18 mouse cellular contexts compared by ENCODE assay signal in genomic region chr1:69488625-69489024, GRCm38 (mm10).
DNase-seq lines count a peak whose midpoint lies in the region; ATAC-seq and TF ChIP-seq lines count a peak whose summit lies in the region.
"Had no signal": no experiment of that assay in that cellular context is flagged by ENCODE, and none has a peak within 500 bp of the region (broad histone marks: within the 10 kb centered on the region; RNA-seq: fewer than 3 reads in every experiment).

No protein-coding gene starts in this region.

- no peaks in the 10 kb centered on the region for H3K27me3 ChIP-seq in intestine, postnatal 0 days (replicated peaks; ENCODE audit: control insufficient read depth, insufficient read depth, low read length)
- H3K27me3 ChIP-seq in intestine, embryonic 16.5 days (replicated peaks; ENCODE audit: control insufficient read depth, insufficient read depth, low read length): no peaks in the 10 kb centered on the region
- H3K27me3 ChIP-seq in liver, postnatal 0 days (ENCODE audit: insufficient read depth, low read length): no peaks in the 10 kb centered on the region
- H3K27me3 ChIP-seq in liver, embryonic 11.5 days (replicated peaks; ENCODE audit: control insufficient read depth, insufficient read depth, low read length): no peaks in the 10 kb centered on the region
- H3K27me3 ChIP-seq in MEL (ENCODE audit: control insufficient read depth in 1 of 2, insufficient read depth in 2 of 2, low read length in 2 of 2): no peaks in the 10 kb centered on the region
- no peaks in the 10 kb centered on the region for H3K27me3 ChIP-seq in limb, embryonic 11.5 days (ENCODE audit: control insufficient read depth, insufficient read depth, low read length)
- no peaks in the 10 kb centered on the region for H3K27me3 ChIP-seq in forebrain, embryonic 14.5 days (replicated peaks; ENCODE audit: control insufficient read depth, insufficient read depth, low read length)
- H3K27me3 ChIP-seq: embryonic facial prominence, embryonic 15.5 days; limb, embryonic 12.5 days; liver, embryonic 15.5 days had no signal

- no peak for TF ChIP-seq POLR2A in MEL (IDR thresholded peaks at IDR 0.05; ENCODE audit: control insufficient read depth in 1 of 2, insufficient read depth in 1 of 2, low read depth in 1 of 2, low read length in 2 of 2, poor library complexity in 1 of 2)

- H3K36me3 ChIP-seq in intestine, postnatal 0 days (ENCODE audit: control insufficient read depth, insufficient read depth): no peaks in the 10 kb centered on the region
- H3K36me3 ChIP-seq in intestine, embryonic 16.5 days (ENCODE audit: control insufficient read depth, insufficient read depth, low read length): no peaks in the 10 kb centered on the region
- H3K36me3 ChIP-seq in liver, postnatal 0 days (replicated peaks; ENCODE audit: insufficient read depth, low read length): no peaks in the 10 kb centered on the region
- no peaks in the 10 kb centered on the region for H3K36me3 ChIP-seq in liver, embryonic 11.5 days (ENCODE audit: control insufficient read depth, insufficient read depth, low read length)
- no peaks in the 10 kb centered on the region; a peak in 1 of 4 replicates for H3K36me3 ChIP-seq in MEL (ENCODE audit: control insufficient read depth in 1 of 2, insufficient read depth in 2 of 2, low read length in 2 of 2)
- no peaks in the 10 kb centered on the region for H3K36me3 ChIP-seq in limb, embryonic 11.5 days (ENCODE audit: control insufficient read depth, insufficient read depth, low read length)
- no peaks in the 10 kb centered on the region for H3K36me3 ChIP-seq in forebrain, embryonic 14.5 days (ENCODE audit: control insufficient read depth, insufficient read depth, low read length)
- H3K36me3 ChIP-seq: embryonic facial prominence, embryonic 15.5 days; limb, embryonic 12.5 days; liver, embryonic 15.5 days had no signal

- no peak for TF ChIP-seq EP300 in liver, postnatal 0 days (IDR thresholded peaks at IDR 0.05; ENCODE audit: low read depth)
- TF ChIP-seq EP300 in MEL (IDR thresholded peaks at IDR 0.05; ENCODE audit: low read depth in 1 of 2, low read length in 2 of 2): no peak

- H3K4me3 ChIP-seq in intestine, postnatal 0 days (ENCODE audit: low read depth, low read length): no peak overlapping the region
- no peak overlapping the region for H3K4me3 ChIP-seq in intestine, embryonic 16.5 days (ENCODE audit: low read length)
- no peak overlapping the region for H3K4me3 ChIP-seq in liver, postnatal 0 days (ENCODE audit: low read depth, low read length)
- no peak overlapping the region for H3K4me3 ChIP-seq in liver, embryonic 11.5 days (ENCODE audit: low read depth, low read length)
- no peak overlapping the region for H3K4me3 ChIP-seq in MEL (ENCODE audit: control insufficient read depth in 1 of 2, insufficient read depth in 1 of 2, low read depth in 2 of 2, low read length in 2 of 2)
- H3K4me3 ChIP-seq in limb, embryonic 11.5 days (ENCODE audit: low read depth, low read length): no peak overlapping the region
- no peak overlapping the region for H3K4me3 ChIP-seq in forebrain, embryonic 14.5 days (ENCODE audit: low read depth, low read length)
- H3K4me3 ChIP-seq: embryonic facial prominence, embryonic 15.5 days; left cerebral cortex, adult 2 months; limb, embryonic 12.5 days; liver, embryonic 15.5 days had no signal

- TF ChIP-seq CTCF in intestine, postnatal 0 days (IDR thresholded peaks at IDR 0.05; ENCODE audit: low read depth): 0 out of 2 replicates have a peak, but pooled peaks have one; percentile 17
- peak; percentile 18; the same call in 1 of the 2 replicates for TF ChIP-seq CTCF in liver, postnatal 0 days (IDR thresholded peaks at IDR 0.05; ENCODE audit: low read depth)
- TF ChIP-seq CTCF in MEL (IDR thresholded peaks at IDR 0.05 in 2 of 3, conservative IDR thresholded peaks at IDR 0.05 in 1 of 3; ENCODE audit: control insufficient read depth in 1 of 3, insufficient read depth in 1 of 3, low read depth in 2 of 3, low read length in 3 of 3, poor library complexity in 1 of 3, severe bottlenecking in 1 of 3): peak; percentile 52 to 54 (median 52)

- no peaks in the 10 kb centered on the region for H3K9me3 ChIP-seq in intestine, postnatal 0 days (ENCODE audit: control insufficient read depth)
- H3K9me3 ChIP-seq in intestine, embryonic 16.5 days (ENCODE audit: control insufficient read depth, low read length): no peaks in the 10 kb centered on the region
- H3K9me3 ChIP-seq in liver, postnatal 0 days (ENCODE audit: low read length): no peaks in the 10 kb centered on the region
- no peaks in the 10 kb centered on the region for H3K9me3 ChIP-seq in liver, embryonic 11.5 days (ENCODE audit: control insufficient read depth, low read length)
- H3K9me3 ChIP-seq in MEL (replicated peaks; ENCODE audit: insufficient read depth, low read length): no peaks in the 10 kb centered on the region
- no peaks in the 10 kb centered on the region for H3K9me3 ChIP-seq in limb, embryonic 11.5 days (ENCODE audit: control insufficient read depth, low read length)
- H3K9me3 ChIP-seq in forebrain, embryonic 14.5 days (replicated peaks; ENCODE audit: control insufficient read depth, low read length): no peaks in the 10 kb centered on the region
- H3K9me3 ChIP-seq: embryonic facial prominence, embryonic 15.5 days; limb, embryonic 12.5 days; liver, embryonic 15.5 days had no signal

- no peak for DNase-seq in liver, postnatal 0 days
- no peak for DNase-seq in liver, embryonic 11.5 days (ENCODE audit: low spot score)
- DNase-seq in MEL (ENCODE audit: low read depth, low spot score): peak; percentile 41
- DNase-seq in limb, embryonic 11.5 days (ENCODE audit: low spot score): peak; percentile 24
- DNase-seq in forebrain, embryonic 14.5 days (ENCODE audit: low spot score): no peak
- no peak for DNase-seq in adrenal gland, postnatal 36 days
- DNase-seq: adrenal gland, postnatal 25 days; B cell, adult 2 months; cerebellum, adult 2 months; forebrain, postnatal 0 days; lung, postnatal 10 days; right cerebral cortex, postnatal 4 days had no signal

- no peak for ATAC-seq in intestine, postnatal 0 days
- no peak for ATAC-seq in intestine, embryonic 16.5 days
- no peak for ATAC-seq in liver, postnatal 0 days
- no peak for ATAC-seq in liver, embryonic 11.5 days (replicated peaks; ENCODE audit: low FRiP score)
- no peak for ATAC-seq in limb, embryonic 11.5 days (ENCODE audit: insufficient number of reproducible peaks, low FRiP score, low TSS enrichment, low read depth)
- no peak for ATAC-seq in forebrain, embryonic 14.5 days
- ATAC-seq: forebrain, postnatal 0 days had no signal

- H3K4me2 ChIP-seq in intestine, postnatal 0 days (replicated peaks; ENCODE audit: low read depth): no peak overlapping the region
- H3K4me2 ChIP-seq in intestine, embryonic 16.5 days (ENCODE audit: low read depth, low read length): no peak overlapping the region
- no peak overlapping the region for H3K4me2 ChIP-seq in liver, postnatal 0 days (ENCODE audit: low read depth, low read length)
- H3K4me2 ChIP-seq in liver, embryonic 11.5 days: no peak overlapping the region
- H3K4me2 ChIP-seq in limb, embryonic 11.5 days (ENCODE audit: low read depth, severe bottlenecking): no peak overlapping the region
- no peak overlapping the region for H3K4me2 ChIP-seq in forebrain, embryonic 14.5 days (ENCODE audit: low read length)
- H3K4me2 ChIP-seq: embryonic facial prominence, embryonic 15.5 days; limb, embryonic 12.5 days; liver, embryonic 15.5 days had no signal

- no peak overlapping the region for H3K27ac ChIP-seq in intestine, postnatal 0 days (ENCODE audit: low read depth, low read length)
- no peak overlapping the region for H3K27ac ChIP-seq in intestine, embryonic 16.5 days (ENCODE audit: low read length)
- H3K27ac ChIP-seq in liver, postnatal 0 days (ENCODE audit: low read depth): no peak overlapping the region
- H3K27ac ChIP-seq in liver, embryonic 11.5 days (ENCODE audit: low read depth, low read length): no peak overlapping the region
- no peak overlapping the region for H3K27ac ChIP-seq in MEL (ENCODE audit: control insufficient read depth, low read depth, low read length)
- no peak overlapping the region for H3K27ac ChIP-seq in limb, embryonic 11.5 days (replicated peaks; ENCODE audit: low read depth, low read length)
- H3K27ac ChIP-seq in forebrain, embryonic 14.5 days (ENCODE audit: low read depth, low read length): no peak overlapping the region
- H3K27ac ChIP-seq: embryonic facial prominence, embryonic 15.5 days; left cerebral cortex, adult 2 months; limb, embryonic 12.5 days; liver, embryonic 15.5 days had no signal

- H3K9ac ChIP-seq in intestine, postnatal 0 days (ENCODE audit: low read depth, low read length): no peak overlapping the region
- H3K9ac ChIP-seq in intestine, embryonic 16.5 days (ENCODE audit: low read depth, low read length): no peak overlapping the region
- no peak overlapping the region for H3K9ac ChIP-seq in liver, postnatal 0 days (replicated peaks)
- no peak overlapping the region for H3K9ac ChIP-seq in liver, embryonic 11.5 days (ENCODE audit: low read depth, low read length)
- no peak overlapping the region for H3K9ac ChIP-seq in MEL (ENCODE audit: control insufficient read depth, low read depth, low read length, poor library complexity, severe bottlenecking)
- no peak overlapping the region for H3K9ac ChIP-seq in limb, embryonic 11.5 days (ENCODE audit: low read length)
- H3K9ac ChIP-seq in forebrain, embryonic 14.5 days (ENCODE audit: low read length): no peak overlapping the region
- H3K9ac ChIP-seq: embryonic facial prominence, embryonic 15.5 days; forebrain, postnatal 0 days; limb, embryonic 12.5 days; liver, embryonic 15.5 days had no signal

- TF ChIP-seq RAD21 in MEL (IDR thresholded peaks at IDR 0.05; ENCODE audit: low read depth, low read length): peak; percentile 65

- WGBS in intestine, postnatal 0 days: 61% methylated on average over 6 of the region's 6 CpGs
- 64% methylated on average over 6 of the region's 6 CpGs for WGBS in intestine, embryonic 16.5 days
- WGBS in liver, postnatal 0 days (ENCODE audit: insufficient replicate concordance): 76% methylated on average over 6 of the region's 6 CpGs
- 78% methylated on average over 6 of the region's 6 CpGs for WGBS in liver, embryonic 11.5 days
- 63% methylated on average over 6 of the region's 6 CpGs for WGBS in limb, embryonic 11.5 days
- 68% methylated on average over 6 of the region's 6 CpGs for WGBS in forebrain, embryonic 14.5 days

- H3K4me1 ChIP-seq in intestine, postnatal 0 days (replicated peaks; ENCODE audit: control insufficient read depth, insufficient read depth, low read length): no peaks in the 10 kb centered on the region
- H3K4me1 ChIP-seq in intestine, embryonic 16.5 days (ENCODE audit: control insufficient read depth, insufficient read depth, low read length): no peaks in the 10 kb centered on the region
- H3K4me1 ChIP-seq in liver, postnatal 0 days (ENCODE audit: insufficient read depth): no peaks in the 10 kb centered on the region
- no peaks in the 10 kb centered on the region for H3K4me1 ChIP-seq in liver, embryonic 11.5 days (replicated peaks; ENCODE audit: control insufficient read depth, insufficient read depth, low read length)
- H3K4me1 ChIP-seq in MEL (ENCODE audit: control insufficient read depth in 1 of 2, insufficient read depth in 2 of 2, low read length in 2 of 2): peaks cover 2 to 3% of the 10 kb centered on the region in 2 experiments
- H3K4me1 ChIP-seq in limb, embryonic 11.5 days (ENCODE audit: control insufficient read depth, insufficient read depth, low read length): no peaks in the 10 kb centered on the region
- no peaks in the 10 kb centered on the region for H3K4me1 ChIP-seq in forebrain, embryonic 14.5 days (ENCODE audit: control insufficient read depth, insufficient read depth, low read length)
- H3K4me1 ChIP-seq: embryonic facial prominence, embryonic 15.5 days; limb, embryonic 12.5 days; liver, embryonic 15.5 days had no signal

- H3K79me2 ChIP-seq in MEL (ENCODE audit: control insufficient read depth, insufficient read depth, low read length, poor library complexity): no peaks in the 10 kb centered on the region

Comparison
In these comparisons a context has a peak if more than half of its experiments do, and no peak if none do; other contexts are left out.
1. DNase-seq: peak in MEL (single experiment) and limb, embryonic 11.5 days (single experiment); none in liver, postnatal 0 days (single experiment), liver, embryonic 11.5 days (single experiment), forebrain, embryonic 14.5 days (single experiment) and adrenal gland, postnatal 36 days (0 of 2).
2. Peak in every context shown above with its lines, with median percentiles within 50 percentile points of each other: CTCF ChIP-seq.